Mouse (Mus musculus): ENCODE data around the gene Rora.

Rora gene

DNA sequence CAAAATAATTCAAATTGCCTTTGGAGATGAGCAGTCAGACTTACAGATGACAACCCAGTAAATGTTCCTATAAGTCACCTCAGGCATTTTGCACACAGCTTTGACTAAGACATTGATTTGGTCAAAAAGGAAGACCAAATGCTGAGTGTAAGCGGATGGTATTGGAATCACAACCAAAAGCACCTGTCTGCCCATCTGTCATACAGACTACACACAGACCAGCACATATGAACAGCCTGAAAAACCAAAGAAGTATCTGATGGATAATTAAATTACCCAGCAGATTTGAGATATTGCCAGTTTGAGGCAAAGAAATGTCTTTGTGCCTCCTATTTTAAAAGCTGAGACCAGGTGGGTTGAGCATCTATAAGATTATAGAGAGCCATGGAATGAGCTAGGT is 161.1 kb downstream of the Rora start:
- in situ Hi-C loops (cut with MboI, MseI), result loop anchor here in 1 of 2 experiments (5.0 kb wide), 1 partner anchor 673 kb away; no protein-coding TSS in a partner anchor

DNA sequence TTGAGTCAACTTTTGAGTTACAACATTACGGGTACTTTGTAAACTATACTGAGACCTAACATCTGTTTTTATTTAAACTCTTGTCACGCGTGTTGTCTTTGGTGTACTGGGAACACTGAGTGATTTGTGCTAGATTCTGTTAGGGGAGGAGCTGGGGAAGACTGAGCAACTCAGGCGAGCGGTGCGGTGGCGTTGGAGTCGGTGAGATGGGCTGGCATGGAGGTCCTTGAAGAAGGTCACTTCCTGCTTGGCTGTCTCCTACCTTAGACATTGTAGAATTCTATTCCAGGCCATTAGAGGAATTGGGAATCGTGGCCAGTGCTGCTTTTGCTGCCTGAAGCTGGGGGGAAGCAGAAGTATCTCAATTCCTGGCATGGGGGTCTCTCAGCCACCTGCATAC is 162.3 kb downstream of the Rora start:
- in situ Hi-C loops (cut with MboI, MseI), result no loop called here

DNA sequence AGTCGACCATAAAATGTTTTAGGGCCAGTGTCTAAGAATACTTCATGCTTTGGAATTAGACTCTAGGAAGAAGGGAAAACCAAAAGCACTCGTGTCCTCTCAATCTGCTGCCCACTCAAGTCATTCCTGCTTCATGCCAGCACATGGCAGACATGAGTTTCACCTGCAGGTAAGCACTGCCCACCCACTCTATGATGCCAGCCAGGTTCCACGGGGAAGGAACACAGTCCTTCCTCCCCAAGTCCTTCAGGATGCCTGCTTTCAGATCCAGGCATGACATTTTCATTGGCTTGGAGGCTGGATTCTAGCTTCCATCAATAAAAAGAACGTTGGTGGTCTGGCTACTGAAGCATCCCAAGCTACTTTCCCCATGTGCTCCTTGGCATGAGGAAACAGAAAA is 166.4 kb downstream of the Rora start:
- in situ Hi-C loops (cut with MboI, MseI), result no loop called here

DNA sequence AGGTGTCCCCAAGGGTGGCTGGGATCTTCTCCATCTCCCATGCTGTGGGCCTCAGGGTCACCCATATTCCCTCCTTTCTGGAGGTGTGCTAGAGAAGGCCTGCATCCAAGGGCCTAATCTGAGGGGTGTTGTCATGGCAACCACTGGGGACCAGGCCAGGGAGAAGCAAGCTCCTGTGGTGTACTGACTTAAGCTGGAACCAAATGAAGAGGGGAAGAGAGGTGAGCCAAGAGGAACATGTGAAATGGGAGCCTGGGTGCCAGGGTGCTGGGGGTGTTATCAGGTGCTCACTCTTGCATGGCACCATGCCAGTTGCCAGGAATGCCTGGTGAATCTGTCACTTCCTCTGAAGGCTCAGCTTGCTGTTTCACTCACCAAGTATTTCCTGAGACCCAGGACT is 166.9 kb downstream of the Rora start:
- in situ Hi-C loops (cut with MboI, MseI), result no loop called here

DNA sequence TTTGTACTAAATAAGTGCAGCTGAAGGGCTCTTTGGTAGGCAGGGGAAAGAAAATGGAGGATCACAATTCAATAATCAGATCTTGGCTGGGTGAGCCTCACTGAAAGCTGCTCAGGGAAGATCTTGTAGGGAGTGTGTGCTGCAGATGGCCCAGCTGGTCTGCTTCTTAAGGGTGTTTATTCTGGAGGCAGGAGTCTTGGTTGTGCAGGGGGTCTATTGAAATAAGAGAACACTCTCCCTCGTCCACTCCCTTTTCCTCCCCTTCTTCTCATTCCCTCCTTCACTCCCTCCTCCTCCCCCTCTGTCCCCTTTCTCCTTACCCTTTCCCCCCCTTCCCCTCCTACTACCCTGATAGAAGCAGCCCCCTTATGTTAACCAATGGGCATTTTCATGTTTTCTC is 167.8 kb downstream of the Rora start:
- in situ Hi-C loops (cut with MboI, MseI), result no loop called here

DNA sequence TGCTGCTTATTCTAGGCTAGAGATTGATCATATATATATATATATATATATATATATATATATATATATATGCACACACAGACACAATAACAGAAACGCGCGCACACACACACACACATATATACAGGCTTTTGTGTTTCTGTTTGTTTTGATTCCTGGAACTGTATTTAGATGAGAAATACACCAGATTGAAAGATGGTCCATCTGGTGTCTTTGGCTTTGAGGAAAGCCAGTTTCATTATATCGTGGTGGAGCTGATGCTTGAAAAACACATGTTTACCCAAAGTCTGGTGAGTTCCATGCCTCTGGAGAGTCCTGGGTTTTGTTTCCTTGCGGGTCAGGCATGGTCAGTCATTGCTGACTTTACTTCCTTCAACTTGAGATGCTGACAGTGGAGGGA is 169.7 kb downstream of the Rora start:
- in situ Hi-C loops (cut with MboI, MseI), result no loop called here

DNA sequence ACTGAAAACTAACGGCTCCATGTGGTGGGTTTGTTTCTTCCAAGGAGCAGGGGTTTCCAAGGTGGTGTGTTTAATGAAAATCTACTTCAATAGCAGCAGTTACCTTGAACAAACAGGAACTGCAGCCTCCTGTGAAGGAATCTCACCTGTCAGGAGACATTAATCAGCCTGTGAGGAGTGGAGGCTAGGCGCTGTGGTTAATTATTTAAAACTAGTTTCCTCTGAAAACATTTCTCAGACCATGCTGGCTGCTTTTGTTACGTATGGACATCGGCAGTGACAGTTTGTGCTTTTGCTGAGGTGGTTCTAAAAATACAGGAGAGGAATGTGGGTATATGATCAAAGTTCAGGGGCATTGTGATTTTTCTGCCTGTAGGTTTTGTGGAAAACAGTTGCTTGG is 171.5 kb downstream of the Rora start:
- in situ Hi-C loops (cut with MboI, MseI), result no loop called here

DNA sequence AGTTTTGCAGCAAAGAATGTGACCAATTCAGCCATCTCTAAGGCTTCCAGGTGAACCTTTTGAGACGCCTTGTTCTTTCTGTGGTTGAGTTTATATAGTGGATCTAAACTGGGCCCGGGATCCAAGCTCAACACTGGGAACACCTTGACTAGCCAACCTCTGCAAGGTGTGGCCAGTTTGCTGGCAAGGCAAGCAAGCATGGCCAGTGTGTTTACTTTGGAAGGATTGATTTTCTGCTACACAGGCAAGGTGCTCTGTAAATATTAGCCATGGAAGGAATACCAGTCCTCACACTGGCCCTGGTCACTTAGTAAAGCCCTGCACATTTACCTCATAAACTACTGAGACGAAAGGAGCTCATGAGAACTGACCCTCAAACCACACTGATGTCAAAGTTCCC is 172.3 kb downstream of the Rora start:
- in situ Hi-C loops (cut with MboI, MseI), result no loop called here

DNA sequence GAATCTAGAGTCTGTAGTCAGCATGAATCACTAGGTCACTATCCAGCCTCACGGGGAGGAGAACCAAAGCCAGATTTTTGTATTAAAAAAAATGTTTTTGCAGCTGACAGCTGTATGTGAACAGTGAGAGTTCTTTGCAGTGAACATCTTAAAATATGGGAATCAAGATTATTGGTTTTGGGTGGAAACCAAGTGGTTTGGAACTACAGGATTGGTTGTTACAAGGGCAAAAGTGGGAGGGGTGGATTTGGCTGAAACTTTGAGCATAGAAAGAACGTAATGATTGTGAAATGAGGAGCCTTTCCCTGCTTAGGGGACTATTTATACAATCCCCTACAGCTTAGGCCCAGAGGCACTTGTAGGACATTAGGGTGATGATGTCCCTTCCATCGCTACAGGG is 173.9 kb downstream of the Rora start:
- in situ Hi-C loops (cut with MboI, MseI), result no loop called here

DNA sequence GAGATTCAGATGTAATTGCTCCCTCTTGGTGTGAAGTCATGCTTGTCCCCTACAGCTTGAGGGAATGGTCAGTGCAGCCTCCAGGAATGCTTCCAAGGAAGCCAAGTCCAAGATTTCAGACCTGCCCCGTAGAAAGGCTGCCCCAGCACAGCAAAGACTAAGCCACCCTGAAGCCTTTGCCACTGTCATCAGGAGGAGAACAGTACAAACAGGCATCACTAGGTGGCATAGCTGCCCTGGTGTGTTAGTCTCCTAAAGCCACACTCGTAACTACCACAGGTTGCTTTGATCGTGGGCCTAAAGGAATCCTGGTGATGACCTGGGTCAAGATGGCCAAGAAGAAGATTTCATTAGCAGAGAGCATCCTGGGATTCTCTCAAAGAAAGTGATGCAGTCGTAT is 176.3 kb downstream of the Rora start:
- in situ Hi-C loops (cut with MboI, MseI), result loop anchor here in 1 of 2 experiments (10.0 kb wide), 1 partner anchor 1645 kb away; no protein-coding TSS in a partner anchor

DNA sequence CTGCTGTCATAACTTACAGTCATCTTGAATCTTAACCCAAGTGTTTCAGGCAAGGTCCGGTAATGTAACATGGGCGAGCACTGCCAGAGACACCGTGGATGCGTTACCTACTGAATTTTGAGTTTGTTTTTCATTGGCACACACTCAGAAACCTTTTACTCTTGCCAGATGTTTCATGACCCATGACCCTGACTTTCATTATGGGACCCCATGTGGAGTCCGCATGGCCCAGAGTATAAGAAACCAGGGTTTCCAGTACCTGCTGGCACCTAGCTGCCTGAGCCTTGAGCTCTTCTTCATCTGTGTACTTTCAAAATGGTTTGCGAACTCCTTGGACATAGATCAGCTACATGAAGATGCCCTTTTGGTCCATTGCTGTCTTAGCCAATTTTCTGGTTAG is 179.7 kb downstream of the Rora start:
- in situ Hi-C loops (cut with MboI, MseI), result loop anchor here in 1 of 2 experiments (10.0 kb wide), 1 partner anchor 1649 kb away; no protein-coding TSS in a partner anchor

DNA sequence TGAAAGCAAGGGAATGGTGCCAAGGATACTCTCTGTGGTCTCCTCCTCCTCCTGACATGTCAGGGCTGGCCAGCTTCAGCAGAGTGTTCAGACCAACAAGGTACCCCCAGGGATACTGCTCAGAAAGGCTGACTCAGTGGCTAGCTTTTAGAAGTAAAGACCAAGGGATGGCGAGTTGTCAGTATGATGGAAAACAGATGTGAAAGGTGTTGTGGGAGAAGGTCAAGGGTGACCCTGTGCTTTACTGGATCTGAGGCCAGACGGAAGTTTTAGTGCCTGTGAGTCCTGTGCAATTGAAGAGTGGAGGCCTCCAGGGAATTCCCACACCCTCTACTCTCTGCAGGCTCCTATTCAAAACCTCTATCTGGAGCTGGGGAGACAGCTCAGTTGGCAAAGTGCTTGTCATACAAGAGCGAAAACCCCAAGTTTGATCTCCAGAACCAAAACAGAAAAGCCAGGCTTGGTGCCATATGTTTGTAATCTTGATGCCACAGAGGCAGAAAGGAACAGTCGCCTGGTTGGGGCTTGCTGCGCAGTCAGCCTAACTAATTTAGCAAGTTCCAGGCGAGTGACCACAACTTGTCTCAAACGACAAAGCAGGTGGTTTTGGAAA is 181.6 kb downstream of the Rora start:
- in situ Hi-C loops (cut with MboI, MseI), result loop anchor here in 1 of 2 experiments (10.0 kb wide), 1 partner anchor 1650 kb away; no protein-coding TSS in a partner anchor

DNA sequence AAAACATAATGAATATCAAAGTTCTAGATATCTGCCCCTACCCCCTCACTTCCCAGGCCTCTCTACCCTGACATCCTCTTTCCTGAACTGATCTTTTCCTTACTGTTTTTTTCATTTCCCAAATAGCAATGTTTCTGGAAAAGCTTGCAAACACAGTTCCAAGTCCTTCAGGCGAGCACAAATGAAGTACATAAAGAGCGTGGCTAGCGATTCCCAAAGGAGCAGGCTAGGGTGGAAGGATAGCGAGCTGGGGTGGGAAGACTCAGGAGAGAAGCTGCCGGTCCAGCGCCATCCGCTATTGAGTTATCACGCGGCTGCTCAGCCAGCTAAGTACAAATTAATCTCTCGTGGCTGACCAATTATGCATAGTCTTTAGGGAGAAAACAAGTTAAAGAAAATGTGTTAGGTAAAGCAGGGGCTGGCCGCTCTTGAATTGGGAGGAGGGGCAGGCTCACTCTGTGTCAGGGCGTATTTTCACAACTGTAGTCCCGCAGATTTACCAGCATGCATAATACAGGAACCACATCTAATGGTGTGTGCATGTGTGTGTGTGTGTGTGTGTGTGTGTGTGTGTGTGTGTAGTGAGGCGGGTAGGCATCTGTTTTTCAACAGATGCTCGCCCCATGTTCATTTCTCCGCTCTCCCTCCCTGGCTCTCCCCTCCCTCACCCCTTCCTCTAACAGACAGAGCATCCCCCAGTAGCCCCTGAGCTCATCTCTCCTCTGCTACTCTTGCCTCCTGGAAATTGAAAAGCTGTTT is 188.7 kb downstream of the Rora start:
- in situ Hi-C loops (cut with MboI, MseI), result no loop called here

DNA sequence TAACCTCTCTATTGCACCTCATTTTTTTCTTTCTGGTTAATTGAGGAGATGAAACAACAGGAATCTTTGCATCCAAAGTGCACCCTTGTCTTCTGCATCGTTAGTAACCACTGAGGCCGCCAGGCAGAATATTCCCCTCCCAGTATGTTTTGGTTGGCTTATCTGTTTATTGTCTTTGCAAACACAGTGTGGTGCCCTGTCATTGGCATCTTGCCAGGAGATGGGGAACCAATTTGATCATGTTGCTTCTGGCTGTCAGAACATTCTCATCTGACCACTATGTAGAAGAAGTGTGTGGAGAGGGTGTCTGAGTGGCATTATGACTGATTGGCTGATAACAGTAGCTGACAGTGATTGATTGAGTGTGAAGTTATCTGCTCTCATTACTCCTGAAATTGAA is 192.0 kb downstream of the Rora start:
- in situ Hi-C loops (cut with MboI, MseI), result loop anchor here in 1 of 2 experiments (5.0 kb wide), 1 partner anchor 107 kb away; no protein-coding TSS in a partner anchor

DNA sequence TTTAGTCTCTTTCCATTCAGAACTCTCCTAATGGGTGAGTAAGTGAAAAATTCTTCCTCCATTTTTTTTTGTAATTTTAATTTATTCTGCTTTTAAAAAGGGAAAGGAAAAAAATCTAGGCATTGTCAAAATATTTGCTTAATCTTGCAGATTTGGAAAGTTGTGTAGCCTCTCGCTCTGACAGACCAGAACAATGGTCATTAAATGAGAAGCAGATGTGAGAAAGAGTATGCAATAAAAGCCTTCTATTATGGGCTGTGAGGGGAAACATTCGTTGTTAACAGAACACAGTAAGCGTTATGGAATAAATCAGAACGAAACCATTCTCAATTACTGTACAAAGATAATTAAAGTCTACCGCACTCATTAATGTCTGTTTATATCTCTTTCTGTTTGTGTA is 196.7 kb downstream of the Rora start:
- in situ Hi-C loops (cut with MboI, MseI), result no loop called here

DNA sequence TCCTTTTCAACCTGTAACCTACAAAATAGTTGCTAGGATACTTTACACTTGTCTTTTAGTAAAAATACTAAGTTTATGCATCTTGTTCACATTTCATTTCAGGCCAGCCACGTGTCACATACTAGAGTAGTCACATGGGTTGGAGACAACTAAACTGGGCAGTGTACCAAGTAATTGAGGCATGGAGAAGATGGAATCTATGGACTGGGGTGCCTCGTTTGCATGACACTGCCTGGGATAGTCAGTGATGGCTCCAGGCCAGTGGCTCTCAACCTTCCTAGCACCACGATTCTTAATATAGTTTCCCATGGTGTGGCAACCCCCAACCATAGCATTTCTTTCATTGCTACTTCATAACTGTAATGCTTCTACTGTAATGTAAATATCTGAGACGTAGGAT is 198.6 kb downstream of the Rora start:
- in situ Hi-C loops (cut with MboI, MseI), result no loop called here

DNA sequence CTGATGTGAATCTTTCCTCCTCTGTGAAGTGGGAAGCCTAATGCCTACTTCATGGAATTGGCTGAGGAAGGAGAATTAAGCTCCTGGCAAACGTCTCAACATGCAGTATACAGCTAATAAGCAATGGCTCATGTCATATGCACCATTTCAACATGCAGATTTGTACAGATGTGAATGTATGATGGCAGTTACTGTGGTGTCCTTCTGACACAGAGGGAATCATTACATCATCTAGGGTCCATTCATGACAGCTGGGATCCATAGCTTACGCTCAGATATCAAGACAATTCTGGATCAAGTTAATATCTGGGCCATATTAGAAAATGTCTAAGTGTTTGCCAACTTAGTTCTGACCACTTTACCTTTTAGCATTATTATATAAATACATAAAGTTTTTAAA is 199.3 kb downstream of the Rora start:
- in situ Hi-C loops (cut with MboI, MseI), result no loop called here

DNA sequence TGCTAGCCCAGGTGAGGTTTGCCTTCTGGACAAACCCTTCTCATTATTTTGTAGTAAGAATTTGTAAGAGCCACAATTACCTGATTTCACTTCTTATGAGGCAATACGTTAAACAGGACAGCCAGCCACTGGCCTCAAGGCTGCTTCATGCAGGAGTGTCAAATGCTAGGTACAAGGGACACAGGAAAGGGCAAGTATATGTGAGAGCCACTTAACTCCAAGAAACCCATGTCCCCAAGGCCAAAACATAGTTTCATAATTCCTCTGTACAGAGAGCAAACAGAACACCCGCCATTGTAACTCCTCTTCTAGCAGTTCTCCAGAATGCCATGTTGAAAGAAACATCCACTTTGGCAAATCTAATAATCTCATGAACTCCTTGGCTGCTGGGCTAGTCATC is 205.9 kb downstream of the Rora start:
- in situ Hi-C loops (cut with MboI, MseI), result no loop called here

DNA sequence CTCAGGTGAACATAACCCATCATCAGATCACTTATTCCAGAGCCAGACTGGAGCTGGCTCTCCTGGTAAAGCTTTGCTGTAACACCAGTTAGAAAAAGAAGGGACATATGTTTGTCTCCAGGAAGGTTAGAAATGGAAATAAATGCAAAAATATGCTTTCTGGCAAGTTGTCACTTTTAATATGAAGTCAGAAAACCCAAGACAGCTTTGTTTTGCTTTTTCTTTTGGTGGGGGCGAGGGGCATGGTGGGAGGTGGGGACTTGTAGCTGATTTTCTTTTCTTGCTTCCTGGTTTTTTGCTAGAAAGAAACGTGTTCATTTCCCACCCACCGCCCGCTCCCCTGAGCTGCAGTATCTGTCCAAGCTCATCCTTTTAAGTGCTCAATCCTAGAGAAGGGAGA is 212.7 kb downstream of the Rora start:
- in situ Hi-C loops (cut with MboI, MseI), result no loop called here

DNA sequence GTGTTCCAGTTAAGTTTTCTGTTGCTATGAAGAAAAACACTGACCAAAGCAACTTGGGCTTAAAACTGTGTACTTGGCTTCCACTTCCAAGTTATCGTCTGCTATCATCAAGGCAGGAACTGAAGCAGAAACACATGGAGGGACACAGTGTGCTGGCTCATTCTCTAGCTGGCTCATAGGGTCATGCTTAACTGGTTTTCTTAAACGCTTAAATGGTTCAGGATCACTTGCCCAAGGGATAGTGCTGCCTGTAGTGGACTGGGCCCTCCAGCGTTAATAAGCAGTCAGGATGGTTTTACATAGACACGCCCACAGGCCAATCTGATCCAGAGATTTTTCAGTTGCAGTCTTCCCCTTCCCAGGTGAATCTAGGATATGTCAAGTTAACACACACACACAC is 220.3 kb downstream of the Rora start:
- in situ Hi-C loops (cut with MboI, MseI), result no loop called here

DNA sequence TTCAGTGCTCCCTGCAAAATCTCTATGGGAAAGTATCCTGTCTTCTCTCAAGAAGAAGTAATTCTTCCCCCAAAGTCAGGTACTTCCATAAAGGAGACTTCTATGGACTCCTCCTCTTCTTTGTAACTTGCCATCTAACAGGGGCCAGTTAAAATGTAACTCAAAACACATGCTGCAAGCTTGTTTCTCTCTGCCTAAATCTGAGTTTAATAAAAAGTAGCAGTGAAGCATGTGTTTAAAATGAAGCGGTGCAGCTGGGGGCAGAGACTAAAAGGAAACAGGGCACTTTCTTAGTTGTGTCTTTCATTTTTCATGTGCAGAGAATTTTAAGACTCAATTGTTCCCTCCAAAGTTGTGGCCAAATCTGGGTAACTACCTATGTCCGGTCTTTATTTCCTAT is 221.0 kb downstream of the Rora start:
- in situ Hi-C loops (cut with MboI, MseI), result no loop called here

DNA sequence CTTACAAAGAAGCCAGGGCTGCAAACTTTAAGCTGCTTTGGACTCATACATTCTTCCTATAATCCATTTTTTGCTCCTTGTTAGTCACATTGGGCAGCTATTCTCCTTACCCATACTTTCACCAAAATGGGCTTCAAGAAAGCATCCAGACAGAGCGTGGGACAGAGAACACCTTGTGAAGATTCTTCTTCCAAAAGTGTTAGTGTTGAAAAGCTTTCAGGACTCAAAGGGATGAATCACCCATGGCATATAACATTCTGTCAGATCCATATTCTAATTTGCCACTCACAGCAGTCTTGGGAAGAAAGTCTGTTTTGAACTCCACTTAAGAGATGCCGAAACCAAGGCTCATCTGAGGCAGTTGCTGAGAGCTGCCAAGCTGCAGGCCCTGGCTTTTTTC is 222.2 kb downstream of the Rora start:
- in situ Hi-C loops (cut with MboI, MseI), result no loop called here

DNA sequence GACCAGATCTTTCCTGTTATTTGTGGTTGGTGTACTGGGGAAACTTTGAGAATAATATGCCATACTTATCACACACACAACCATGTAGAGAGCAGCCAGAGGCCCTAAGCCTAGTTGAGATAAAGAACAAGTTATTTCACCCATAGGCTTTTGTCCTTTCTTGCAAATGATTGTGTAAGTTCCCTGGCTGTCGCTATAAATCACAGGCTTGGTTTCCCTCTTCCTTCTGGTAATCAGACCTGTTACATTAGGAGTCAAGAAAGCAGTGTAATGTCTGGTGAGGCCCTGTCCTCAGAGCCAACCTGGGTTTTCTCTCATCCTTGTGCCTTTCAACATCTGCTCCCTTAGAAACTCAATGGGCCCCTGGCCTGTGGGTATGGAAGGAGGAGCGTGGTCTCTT is 222.7 kb downstream of the Rora start:
- in situ Hi-C loops (cut with MboI, MseI), result no loop called here
